Mouse (Mus musculus) left cerebral cortex, adult 9 months (tissue): ENCODE data around the gene App.

ENCODE experiments used
- DNase-seq, 2 experiments: peaks; one replicate each; pipeline ENCODE4 v3.0.0; 2022; ENCODE audit warnings: low spot score in 2 of 2

App gene

DNA sequence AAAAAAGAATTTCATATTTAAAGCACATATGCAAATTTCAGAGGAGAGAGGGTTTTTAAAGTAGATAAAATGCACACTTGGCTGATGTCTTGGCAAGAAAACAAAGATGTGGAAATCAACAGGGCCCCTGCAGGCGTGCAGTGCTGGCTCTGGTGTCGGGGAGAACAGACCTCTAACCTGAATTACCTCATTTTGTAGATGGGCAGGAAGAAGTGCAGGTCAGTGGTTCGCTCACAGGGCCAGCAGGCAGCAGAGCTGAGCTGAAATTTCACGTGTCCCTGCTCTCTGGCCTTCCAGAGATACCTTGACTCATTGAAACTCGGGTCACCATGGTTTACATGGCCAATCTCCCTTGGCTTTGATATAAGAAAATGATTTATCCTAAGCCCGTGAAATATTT lies 87.7 kb downstream of the App start:
- DNase-seq, result no peak

DNA sequence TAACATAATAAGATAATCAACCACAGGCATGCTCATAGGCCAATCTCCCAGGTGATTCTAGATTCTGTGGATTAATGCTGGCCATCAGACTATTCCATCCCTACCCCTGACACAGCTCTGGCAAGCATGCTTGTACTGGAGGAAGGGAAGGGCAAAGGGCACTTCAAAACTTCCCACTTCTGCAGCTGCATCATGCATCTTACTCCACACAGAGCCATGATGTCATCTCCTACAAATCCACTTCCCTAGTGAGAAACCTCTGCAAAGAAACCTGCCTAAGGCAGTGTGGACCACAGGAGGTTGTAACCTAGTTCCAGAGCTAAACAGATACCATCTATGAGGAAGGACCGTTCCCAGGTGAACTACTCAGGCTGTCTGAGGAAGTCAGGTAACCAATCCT lies 89.4 kb downstream of the App start:
- DNase-seq, result no peak

DNA sequence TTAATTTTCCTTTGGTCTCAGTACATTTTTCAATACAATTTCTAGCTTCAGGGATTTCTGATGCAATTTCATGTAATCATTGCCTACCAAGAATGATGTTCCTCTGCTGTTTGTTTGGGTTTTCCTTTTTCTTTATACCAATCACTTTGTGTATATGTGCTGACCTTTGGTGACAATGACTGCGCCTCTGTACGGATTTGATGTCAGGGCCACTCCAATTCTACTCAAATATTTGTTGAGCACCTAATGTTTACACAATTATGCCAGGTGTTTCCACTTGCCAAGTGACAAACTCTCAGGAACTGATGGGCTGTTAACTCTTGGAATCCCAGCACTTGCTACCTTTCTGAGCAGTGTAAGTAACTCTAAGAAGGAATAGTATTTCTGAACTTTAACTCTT lies 98.2 kb downstream of the App start:
- DNase-seq, result no peak

DNA sequence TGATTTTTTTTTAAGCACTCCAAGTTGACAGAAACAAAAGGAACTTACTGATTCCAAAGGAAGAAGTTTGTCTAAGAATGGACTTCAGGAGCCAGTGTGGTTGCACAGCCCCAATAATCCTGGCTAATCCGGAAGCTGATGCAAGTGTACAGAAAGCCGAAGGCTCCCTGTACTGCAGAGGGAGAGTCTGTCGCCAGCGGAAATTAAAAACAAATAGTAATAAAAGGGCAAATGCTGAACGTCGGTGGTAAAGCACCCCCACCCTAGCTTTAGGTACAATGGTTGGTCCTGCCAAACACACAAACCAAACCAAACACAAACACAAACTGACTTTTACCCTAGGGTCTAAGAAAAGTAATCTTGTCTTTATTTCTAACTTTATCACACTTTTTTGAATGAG lies 98.7 kb downstream of the App start:
- DNase-seq, result no peak

DNA sequence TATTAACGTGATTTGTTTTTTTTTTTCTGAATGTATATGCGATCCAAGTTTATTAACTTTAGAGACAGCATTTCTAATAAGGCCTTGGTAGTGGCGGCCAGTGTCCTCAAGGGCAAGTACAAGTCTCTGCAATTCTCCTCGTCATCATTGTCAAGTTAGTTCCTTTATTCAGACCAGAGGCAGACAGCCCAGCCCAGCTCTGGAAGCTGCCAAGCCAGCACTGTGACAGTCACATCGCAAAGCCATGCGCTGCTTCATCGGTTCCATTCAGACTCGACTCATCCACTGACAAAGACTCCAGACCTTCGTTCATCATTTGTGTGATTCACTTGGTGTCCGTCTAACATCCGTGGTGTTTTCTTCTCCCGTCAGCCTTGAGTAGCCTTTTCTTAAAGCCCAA lies 100.9 kb downstream of the App start:
- DNase-seq, result peak in 1 of 2 experiments; percentile 32

DNA sequence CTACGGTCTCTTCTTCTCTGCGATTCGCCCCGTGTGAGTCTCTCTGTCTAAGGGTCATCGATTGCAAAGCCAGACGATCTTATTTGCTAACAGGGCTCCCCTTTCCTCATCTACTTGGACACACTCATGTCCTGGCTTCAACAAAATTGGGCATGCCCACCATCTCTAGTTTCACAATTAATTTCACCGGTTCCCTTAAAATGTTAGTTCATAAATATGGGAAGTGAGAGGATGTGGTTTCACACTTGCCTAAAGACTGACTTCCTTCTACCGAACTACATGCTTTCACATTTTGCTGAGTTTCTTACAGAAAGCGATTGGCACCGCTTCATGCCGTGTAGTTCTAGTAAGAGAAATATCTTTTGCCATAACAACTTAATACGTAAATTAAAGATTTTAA lies 101.8 kb downstream of the App start:
- DNase-seq, result no peak

DNA sequence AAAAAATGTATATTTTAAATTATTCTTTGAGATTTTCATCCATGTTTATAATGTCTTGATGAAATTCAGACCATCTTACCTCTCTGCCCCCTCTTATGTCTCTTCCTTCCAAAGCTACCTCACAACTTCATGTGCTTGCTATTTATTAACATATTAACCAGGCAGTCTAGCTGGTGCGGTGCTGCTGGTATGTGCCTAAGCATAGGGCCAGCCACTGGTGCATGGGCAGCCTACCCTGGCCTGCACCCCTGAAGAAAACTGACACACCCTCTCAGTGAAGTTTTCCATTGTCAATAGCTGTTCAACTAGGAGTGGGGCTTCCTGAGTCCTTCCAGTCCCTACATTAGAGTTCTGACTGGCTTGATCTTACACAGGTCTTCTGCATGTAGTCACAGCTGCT lies 102.3 kb downstream of the App start:
- DNase-seq, result no peak

DNA sequence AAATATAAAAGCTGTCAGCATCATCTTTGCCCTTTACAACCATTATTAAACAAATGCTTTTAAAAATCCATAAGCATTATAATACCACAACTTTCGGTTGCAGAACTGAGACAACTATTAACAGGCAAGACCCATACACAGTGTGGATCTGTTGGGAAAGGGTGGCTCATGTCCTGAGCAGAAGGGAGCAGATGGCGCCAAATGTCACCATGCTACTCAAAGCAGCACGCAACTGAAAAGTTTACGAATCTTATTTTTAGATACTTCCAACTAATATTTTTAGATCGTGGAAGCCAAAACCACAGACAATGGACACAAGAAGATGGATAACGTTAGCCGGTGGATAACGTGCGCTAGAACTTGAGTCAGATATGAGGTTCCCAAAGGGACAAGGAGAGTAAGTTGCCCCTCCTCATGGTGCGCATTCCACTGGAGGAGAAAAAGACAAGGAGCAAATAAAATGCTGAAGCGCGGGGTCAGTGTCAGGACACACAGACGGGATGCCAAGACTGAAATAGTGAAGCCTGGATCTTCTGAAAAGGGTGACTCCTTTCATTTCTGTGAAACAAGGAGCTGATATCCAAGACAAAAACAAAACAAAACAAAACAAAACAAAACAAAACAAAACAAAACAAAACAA lies 106.2 kb downstream of the App start:
- DNase-seq, result no peak

DNA sequence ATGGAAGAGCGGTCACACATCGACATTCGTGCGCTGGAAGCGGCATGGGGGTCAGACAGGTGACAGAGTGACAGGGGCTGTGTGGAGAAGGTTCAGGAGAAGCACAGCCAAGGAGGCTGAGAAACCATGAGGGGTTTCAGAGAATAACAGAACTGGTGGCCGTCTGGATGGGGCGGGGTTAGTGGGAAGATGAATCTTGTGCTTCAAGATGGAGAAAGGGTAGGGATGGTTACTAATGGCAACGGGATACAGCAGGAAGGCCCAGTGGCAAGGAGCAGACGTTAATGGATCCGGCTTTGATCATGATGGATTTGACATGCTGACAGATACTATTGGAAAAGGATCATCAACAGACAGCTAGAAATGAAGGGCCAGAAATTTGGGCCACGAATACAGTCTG lies 107.3 kb downstream of the App start:
- no peak for DNase-seq

DNA sequence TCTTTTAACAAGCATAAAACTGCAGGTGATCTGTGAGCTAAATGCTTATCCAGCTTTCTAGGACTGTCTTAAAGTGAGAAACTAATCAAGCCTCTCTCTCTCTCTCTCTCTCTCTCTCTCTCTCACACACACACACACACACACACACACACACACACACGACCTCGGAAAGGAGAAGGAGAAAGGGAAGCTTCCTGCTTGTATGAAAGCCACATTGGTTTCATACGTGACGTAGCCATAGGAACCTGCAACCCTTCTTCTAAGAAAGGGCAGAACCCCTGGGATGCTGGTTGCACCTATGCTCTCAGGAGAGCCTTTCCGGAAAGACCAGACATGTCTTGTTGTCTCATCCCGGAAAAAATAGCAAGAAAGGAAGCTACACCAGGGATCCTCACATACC lies 108.8 kb downstream of the App start:
- no peak for DNase-seq

DNA sequence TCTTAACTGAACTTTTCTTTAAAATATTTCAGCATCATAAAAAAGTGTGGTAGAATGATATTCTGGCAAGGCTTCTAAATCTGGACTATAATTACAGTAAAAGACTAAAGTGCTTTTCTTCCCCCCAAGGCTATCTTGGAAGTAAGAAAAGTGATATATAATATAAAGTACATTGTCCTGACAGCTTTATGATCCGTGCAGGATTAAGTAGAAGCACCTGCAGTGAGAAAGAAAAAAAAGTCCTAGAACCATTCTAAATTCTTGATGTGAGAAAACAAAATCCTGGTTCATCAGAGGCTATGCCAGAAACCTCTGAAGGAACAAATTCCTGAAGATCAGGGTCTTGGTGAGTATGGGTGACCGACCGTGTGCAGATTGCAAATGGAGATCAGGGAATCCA lies 110.8 kb downstream of the App start:
- no peak for DNase-seq

DNA sequence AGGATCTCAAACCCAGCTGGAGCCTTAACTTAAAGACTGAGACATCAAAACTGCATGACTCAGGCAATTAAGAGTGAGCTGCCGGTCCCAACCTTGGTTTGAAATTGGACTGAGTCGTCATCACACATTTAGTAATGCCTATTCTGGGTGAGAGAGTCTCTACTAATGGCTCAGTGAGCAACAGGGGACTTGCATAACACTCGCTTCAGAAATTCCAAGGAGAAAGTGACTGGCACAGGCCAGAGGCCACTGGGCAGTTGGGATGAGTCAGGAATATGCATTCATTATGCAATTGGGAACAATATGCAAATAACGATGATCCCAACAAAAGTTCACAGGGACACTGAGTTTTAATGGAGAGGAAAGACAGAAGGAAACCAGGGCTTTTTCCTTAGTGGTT lies 111.8 kb downstream of the App start:
- no peak for DNase-seq

DNA sequence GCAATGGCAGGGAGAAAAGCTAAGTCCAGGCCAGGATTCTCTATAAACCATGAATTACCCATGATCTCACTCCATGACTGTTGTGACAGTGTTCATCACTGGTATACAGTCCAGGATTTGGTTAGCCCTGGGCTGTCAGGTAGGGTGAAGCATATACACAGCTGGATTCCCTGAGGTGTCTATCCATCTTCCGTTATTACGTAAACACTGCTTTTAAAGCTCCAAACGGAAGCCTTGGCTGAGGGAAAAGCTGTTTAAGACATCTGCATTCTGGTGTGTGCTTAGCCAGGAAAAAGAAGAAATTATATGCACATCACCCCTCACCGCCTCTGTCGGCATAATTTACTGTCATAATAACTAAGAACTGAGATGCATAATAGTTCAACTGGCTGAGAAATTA lies 115.4 kb downstream of the App start:
- no peak for DNase-seq

DNA sequence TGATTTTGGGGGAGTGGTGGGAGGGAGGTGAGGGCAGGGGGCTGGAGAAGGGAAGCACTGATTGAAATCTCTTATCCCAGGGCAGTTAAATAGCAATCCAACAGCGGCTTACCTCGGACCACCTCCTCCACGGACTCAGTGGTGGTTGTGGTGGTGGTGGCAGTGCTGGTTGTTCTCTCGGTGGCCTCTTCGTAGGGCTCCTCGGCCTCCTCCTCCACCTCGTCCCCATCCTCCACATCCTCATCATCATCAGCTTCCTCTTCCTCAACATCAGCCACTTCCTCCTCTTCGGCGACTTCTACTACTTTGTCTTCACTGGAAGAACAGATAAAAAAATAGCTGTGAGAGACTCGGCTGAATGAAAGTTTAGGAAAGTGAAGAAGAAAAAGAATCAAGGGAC lies 117.4 kb downstream of the App start:
- no peak for DNase-seq

DNA sequence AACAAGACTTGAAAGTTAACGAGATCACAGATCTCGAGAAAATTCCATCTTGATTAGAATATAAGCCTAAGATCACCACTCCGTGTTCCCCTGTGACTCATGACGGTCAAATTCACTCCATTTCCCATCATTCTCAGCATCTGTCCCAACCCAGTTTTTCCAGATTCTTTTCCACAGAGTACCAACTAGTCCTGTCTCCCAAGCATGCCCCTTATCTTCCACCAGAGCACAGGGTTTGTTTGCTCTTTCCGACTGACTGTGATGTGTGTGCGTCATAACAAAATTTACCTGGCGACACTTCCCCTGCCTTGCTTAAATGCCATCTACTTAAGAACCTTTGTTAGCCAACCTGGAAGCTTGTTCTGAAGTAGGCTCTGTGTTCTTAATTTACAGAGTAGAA lies 119.6 kb downstream of the App start:
- DNase-seq, result no peak

DNA sequence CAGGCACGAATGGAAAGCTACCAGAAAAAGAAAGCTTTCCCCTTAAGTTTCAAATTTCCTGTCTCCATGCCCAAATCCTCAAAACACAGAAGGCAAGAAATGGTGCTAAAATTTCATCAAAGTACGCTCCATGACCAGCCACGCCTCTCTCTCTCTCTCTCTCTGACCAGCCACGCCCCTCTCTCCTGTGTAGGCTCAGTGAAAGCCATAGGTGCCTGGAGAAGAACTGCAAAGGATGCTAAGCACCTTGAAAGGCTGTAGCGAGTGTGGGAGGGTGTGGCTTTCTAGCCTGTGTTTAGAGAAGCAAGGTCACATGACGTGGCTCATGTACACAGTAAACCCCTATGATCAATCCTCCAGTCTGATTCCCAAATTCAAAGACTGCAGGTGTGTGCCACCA lies 126.3 kb downstream of the App start:
- DNase-seq, result no peak

DNA sequence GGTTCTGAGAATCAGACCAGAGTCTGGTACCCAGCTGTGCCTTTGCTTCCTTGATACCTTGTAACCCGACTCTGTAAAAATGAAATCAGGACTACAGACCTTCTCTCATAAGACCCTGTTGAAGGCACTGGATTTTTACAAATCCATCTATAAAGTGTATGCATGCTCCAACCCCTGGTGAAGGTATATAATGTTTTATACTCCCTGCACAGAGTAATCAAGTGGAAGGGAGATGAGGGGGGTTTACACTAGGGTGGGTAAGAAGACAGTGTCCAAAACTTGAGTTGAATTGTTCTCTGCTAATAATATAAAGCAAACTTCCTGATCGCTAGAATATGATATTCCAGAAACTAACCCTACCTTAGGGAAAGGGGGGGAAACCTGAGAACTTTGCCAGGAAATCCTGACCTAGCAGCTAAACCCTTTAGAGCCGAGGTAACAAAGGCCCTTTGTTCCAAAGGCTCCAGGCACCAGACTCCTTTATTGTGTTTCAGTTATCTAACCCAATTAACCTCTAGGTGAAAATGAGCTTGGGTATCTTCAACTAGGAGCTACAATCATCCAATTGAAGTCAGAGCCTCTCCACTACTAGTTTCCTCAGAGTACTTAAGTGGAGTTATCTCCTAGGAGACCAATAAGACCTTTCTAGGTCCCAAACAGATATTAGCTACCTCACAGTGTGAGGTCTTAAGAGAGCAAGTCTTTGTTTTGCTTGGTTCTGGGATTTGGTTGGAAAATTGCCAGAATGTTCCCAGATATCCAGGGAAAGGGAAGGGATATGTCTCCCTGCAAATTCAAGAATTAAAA lies 132.2 kb downstream of the App start:
- DNase-seq, result no peak

DNA sequence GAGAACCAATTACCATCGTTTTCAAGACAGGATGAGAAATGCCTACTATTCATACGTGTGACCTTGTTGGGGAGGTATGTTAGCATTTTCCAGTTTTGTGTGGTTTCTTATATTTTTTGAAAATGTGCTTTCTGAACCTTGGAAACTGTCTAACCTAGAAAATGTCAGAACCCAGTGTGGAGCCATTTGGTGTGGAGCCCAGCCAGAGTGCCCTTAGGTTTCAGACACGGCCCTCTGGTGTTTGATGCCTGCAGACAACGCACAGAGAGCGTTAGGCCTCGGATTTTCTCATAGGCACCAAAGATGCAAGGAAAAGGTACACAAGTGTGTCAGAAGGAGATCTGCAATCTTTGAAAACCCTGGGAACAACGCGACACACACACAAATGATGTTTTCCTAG lies 134.8 kb downstream of the App start:
- DNase-seq, result no peak

DNA sequence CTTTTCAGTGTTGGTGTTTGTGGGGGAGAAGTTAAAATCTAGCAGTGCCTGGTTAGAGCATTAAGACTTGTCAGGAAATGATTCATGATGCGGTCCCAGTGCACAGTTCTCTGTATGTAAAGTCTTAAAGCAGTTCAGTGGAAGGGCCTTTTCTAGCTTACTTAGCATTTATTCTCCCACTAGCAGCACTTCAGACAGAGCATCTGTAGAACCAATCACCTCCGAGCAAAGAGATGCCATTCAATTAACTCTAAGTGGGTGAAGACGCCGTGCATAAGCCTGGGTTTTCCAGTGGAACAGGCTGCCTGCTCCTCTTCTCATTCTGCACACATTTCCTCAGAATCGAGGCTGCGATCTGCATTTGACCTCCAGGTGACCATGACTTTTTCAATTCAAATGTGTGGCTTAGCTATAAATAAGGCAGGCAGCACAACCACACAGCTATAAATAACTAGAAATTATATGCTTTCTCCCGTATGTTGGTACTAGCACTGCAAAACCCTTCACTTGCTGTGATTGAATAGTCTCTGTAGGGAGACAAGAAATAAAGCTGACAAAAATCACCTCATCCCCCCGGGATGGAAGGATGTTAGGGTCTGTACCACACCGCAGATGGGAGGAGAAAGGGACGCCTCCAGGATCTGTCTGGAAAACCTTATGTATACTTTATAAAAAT lies 135.5 kb downstream of the App start:
- DNase-seq, result peak in 1 of 2 experiments; percentile 31

DNA sequence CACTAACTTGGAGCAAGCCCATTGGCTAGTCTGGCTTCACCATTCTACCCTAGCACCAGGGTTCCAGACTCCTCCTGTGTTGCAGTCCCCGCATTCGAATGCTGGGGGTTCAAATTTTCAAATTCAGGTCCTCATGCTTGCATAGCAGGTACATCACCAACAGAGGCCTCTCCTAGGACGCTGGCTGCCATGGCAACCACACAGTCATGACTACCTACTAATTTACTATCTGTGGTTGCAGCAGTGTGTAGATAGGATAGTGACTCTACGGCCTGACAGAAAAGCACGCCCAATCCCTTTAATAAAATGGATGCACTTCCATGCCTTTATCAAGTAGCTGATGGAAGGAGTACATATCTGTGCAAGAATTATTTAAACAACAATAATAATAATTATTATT lies 137.8 kb downstream of the App start:
- DNase-seq, result no peak

DNA sequence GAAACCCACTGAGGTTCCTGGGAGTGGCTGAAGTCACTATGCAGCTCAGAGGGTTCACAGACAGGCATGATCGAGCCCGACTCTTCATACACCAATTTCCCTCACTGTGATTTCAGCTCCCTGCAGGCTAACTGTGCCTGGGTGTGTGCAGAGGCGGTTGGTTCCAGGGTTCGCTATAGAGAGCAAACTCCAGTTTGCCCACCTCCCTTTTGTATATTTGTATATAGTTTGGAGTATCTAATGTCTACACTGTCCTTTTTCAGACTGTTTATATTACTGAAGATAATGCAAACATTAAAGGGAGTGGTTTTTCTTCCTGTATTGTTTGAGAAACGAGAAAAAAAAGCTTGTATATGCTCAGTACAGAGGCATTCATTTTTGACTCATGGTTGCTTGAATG lies 139.8 kb downstream of the App start:
- no peak for DNase-seq

DNA sequence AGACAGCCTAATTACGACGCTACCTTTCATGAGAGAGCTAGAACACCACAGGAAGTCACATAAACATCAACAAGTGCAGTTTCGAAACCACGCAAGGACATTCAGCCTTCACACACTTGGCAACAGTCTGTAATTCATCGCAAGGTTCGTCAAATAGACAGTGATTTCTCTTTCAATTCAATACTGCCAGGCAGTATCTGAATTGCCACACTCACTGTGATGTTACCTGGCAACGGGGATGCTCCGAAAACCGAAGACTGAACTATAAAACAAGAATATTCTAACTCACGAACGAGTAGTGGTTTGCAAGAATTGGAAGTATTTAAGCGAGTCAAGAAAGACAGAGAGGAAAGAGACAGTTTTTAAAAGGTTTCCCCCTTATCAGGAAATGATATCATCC lies 142.8 kb downstream of the App start:
- DNase-seq, result no peak

DNA sequence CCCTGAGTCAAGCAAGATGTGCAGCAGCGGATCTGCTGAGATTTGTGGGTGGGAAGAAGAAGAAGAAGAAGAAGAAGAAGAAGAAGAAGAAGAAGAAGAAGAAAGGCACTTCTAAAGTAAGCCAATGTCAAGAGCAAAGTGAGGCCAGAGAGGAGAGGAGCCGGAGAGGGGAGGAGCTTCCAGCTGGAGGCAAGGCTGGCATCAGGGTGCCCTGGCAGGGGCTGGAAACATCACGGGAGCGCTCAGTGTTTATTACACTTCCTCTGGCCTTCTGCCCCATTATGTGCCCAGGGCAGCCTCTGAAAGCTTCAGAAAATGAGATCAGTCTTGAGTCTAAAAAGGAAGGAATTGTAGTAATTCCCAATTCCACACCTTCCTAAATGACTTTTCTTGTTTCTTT lies 145.2 kb downstream of the App start:
- no peak for DNase-seq
